Mouse (Mus musculus) frontal cortex, postnatal 25 days (tissue): Measurements from ENCODE around the gene Nfatc2.
A peak's percentile ranks its signal among the peaks of the same experiment; 100 is the strongest.

Source experiments
- DNase-seq, 2 experiments: peaks; one replicate each; pipeline ENCODE4 v3.0.0; 2022; ENCODE audit warnings: low spot score in 2 of 2

Gene Nfatc2

GRCm38 (mm10) chr2:168489953-168490352 is 111.5 kb downstream of the Nfatc2 start:
- DNase-seq: no peak

- no peak for DNase-seq
Measured at GRCm38 (mm10) chr2:168488158-168488925, 113.1 kb downstream of the Nfatc2 start.

- DNase-seq: no peak
Measured at GRCm38 (mm10) chr2:168481121-168481520, 120.3 kb downstream of the Nfatc2 start.

GRCm38 (mm10) chr2:168480692-168481091 is 120.8 kb downstream of the Nfatc2 start:
- DNase-seq: no peak

GRCm38 (mm10) chr2:168479930-168480329 is 121.5 kb downstream of the Nfatc2 start:
- DNase-seq: peak; percentile 47 to 61

GRCm38 (mm10) chr2:168478431-168478830 is 123.0 kb downstream of the Nfatc2 start:
- no peak for DNase-seq

- DNase-seq: no peak
Measured at GRCm38 (mm10) chr2:168473496-168473895, 128.0 kb downstream of the Nfatc2 start.

GRCm38 (mm10) chr2:168472899-168473298 is 128.6 kb downstream of the Nfatc2 start:
- peak; percentile 21 to 36 for DNase-seq

- DNase-seq: peak; percentile 55 to 63
Measured at GRCm38 (mm10) chr2:168469032-168469431, 132.4 kb downstream of the Nfatc2 start.

- no peak for DNase-seq
Measured at GRCm38 (mm10) chr2:168467166-168467565, 134.3 kb downstream of the Nfatc2 start.

- no peak for DNase-seq
Measured at GRCm38 (mm10) chr2:168466066-168466465, 135.4 kb downstream of the Nfatc2 start.

GRCm38 (mm10) chr2:168465646-168466045 is 135.8 kb downstream of the Nfatc2 start:
- DNase-seq: no peak

GRCm38 (mm10) chr2:168461865-168462264 is 139.6 kb downstream of the Nfatc2 start:
- DNase-seq: no peak

GRCm38 (mm10) chr2:168459627-168460026 is 141.8 kb downstream of the Nfatc2 start:
- no peak for DNase-seq

- no peak for DNase-seq
Measured at GRCm38 (mm10) chr2:168458583-168458982, 142.9 kb downstream of the Nfatc2 start.

GRCm38 (mm10) chr2:168451714-168452708 is 149.4 kb downstream of the Nfatc2 start:
- no peak for DNase-seq

GRCm38 (mm10) chr2:168450977-168451376 is 150.5 kb downstream of the Nfatc2 start:
- DNase-seq: no peak

GRCm38 (mm10) chr2:168448054-168448453 is 153.4 kb downstream of the Nfatc2 start:
- DNase-seq: no peak

GRCm38 (mm10) chr2:168447601-168448000 is 153.9 kb downstream of the Nfatc2 start:
- DNase-seq: no peak

GRCm38 (mm10) chr2:168445211-168445810 is 156.1 kb downstream of the Nfatc2 start:
- no peak for DNase-seq

GRCm38 (mm10) chr2:168444126-168444525 is 157.3 kb downstream of the Nfatc2 start:
- DNase-seq: no peak

GRCm38 (mm10) chr2:168441494-168441893 is 160.0 kb downstream of the Nfatc2 start:
- no peak for DNase-seq
